9 mouse cellular contexts compared by ENCODE assay signal in the genomic region with DNA sequence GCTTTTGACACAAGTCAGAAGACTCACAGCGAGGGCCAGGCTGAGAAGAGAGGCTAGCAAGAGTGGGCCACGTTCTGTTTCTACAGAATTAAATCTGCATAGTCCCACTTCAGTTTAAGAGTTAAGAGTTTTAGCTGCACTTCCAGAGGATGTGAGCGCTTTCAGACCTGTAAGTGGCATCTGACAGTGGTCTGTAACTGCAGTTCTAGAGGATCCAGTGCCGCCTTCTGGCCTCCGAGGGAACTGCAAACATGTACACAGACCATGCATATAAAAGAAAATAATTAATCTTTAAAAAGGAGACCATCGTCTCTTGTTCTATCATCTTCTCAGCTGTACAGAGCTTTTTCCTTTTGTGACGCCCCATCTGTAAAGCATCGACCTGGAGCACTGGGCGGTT. TPM values are rescaled to one million over a fixed set of nuclear protein-coding genes. Genes with fewer than 3 reads are reported as not detected.
DNase-seq lines count a peak whose midpoint lies in the region; ATAC-seq lines count a peak whose summit lies in the region.
"Had no signal": no experiment of that assay in that cellular context is flagged by ENCODE, and none has a peak within 500 bp of the region (broad histone marks: within the 10 kb centered on the region; RNA-seq: fewer than 3 reads in every experiment).

No protein-coding gene starts in this region.

- H3K4me2 ChIP-seq in midbrain, embryonic 16.5 days (ENCODE audit: low read length), result no peak overlapping the region
- H3K4me2 ChIP-seq: heart, embryonic 13.5 days had no signal

- no peak overlapping the region for H3K4me3 ChIP-seq in midbrain, embryonic 10.5 days
- H3K4me3 ChIP-seq in midbrain, embryonic 16.5 days (ENCODE audit: low read depth, low read length), result no peak overlapping the region
- H3K4me3 ChIP-seq: heart, embryonic 13.5 days had no signal

- H3K27me3 ChIP-seq in midbrain, embryonic 10.5 days (ENCODE audit: low read depth, poor library complexity, severe bottlenecking), result no peaks in the 10 kb centered on the region
- H3K27me3 ChIP-seq in midbrain, embryonic 16.5 days (ENCODE audit: control insufficient read depth, insufficient read depth, low read depth, low read length), result no peaks in the 10 kb centered on the region; the same call in 1 of the 2 replicates
- H3K27me3 ChIP-seq: heart, embryonic 13.5 days had no signal

- DNase-seq in cerebellum, adult 11 months, result peak; percentile 31
- no peak for DNase-seq in cerebellum, adult 9-11 months
- peak; percentile 59 for DNase-seq in midbrain, embryonic 10.5 days (ENCODE audit: low spot score)
- peak; percentile 44 to 57 for DNase-seq in cerebellum, postnatal 36 days
- DNase-seq in induced T-regulatory cell, adult 2 months (ENCODE audit: low read depth), result peak; percentile 25
- peak; percentile 1 for DNase-seq in naive thymus-derived CD4-positive, alpha-beta T cell, adult 2 months (ENCODE audit: low read depth)
- no peak for DNase-seq in urinary bladder, postnatal 36 days (ENCODE audit: low spot score in 2 of 2)

- no peaks in the 10 kb centered on the region for H3K4me1 ChIP-seq in midbrain, embryonic 10.5 days
- H3K4me1 ChIP-seq in midbrain, embryonic 16.5 days (ENCODE audit: control insufficient read depth, insufficient read depth, low read length), result peaks cover 2% of the 10 kb centered on the region; the same call in 1 of the 2 replicates
- H3K4me1 ChIP-seq: heart, embryonic 13.5 days had no signal

- ATAC-seq in midbrain, embryonic 16.5 days, result no peak

- no peak overlapping the region for H3K9ac ChIP-seq in midbrain, embryonic 16.5 days (ENCODE audit: low read depth, low read length)
- H3K9ac ChIP-seq: heart, embryonic 13.5 days had no signal

- 35% methylated on average over 9 of the region's 9 CpGs for WGBS in midbrain, embryonic 10.5 days
- 25% methylated on average over 9 of the region's 9 CpGs for WGBS in midbrain, embryonic 16.5 days

- no peaks in the 10 kb centered on the region for H3K9me3 ChIP-seq in midbrain, embryonic 10.5 days (replicated peaks)
- H3K9me3 ChIP-seq in midbrain, embryonic 16.5 days (replicated peaks; ENCODE audit: control insufficient read depth, low read length, poor library complexity, severe bottlenecking), result no peaks in the 10 kb centered on the region
- H3K9me3 ChIP-seq: heart, embryonic 13.5 days had no signal

- no peaks in the 10 kb centered on the region for H3K36me3 ChIP-seq in midbrain, embryonic 10.5 days
- H3K36me3 ChIP-seq in midbrain, embryonic 16.5 days (ENCODE audit: control insufficient read depth, insufficient read depth, low read length), result no peaks in the 10 kb centered on the region
- H3K36me3 ChIP-seq: heart, embryonic 13.5 days had no signal

- no peak overlapping the region for H3K27ac ChIP-seq in midbrain, embryonic 10.5 days (replicated peaks)
- no peak overlapping the region for H3K27ac ChIP-seq in midbrain, embryonic 16.5 days (ENCODE audit: low read length)
- H3K27ac ChIP-seq: heart, embryonic 13.5 days had no signal

RNA-seq across cellular contexts. Expression of gene Elmod1, which starts 9.8 kb away (rescaled TPM):
- polyA plus RNA-seq in midbrain, embryonic 10.5 days (2016; fragmentation: Nextera tagmentation; extraction: Ambion mirVana), result 0.75 and 1.4 TPM in 2 replicates
- polyA plus RNA-seq in midbrain, embryonic 16.5 days (2015; fragmentation: Nextera tagmentation; extraction: Ambion mirVana), result 19.3 and 19.4 TPM in 2 replicates
- polyA plus RNA-seq: heart, embryonic 13.5 days had no signal

Comparison
In these comparisons a context has a peak if more than half of its experiments do, and no peak if none do; other contexts are left out.
1. DNase-seq: peak in cerebellum, adult 11 months (single experiment), midbrain, embryonic 10.5 days (single experiment), cerebellum, postnatal 36 days (2 of 2), induced T-regulatory cell, adult 2 months (single experiment) and naive thymus-derived CD4-positive, alpha-beta T cell, adult 2 months (single experiment); none in cerebellum, adult 9-11 months (single experiment) and urinary bladder, postnatal 36 days (0 of 2).